Mouse (Mus musculus) ES-Bruce4 (cell line): ENCODE results near the gene Ctnna2. TPM values are rescaled to one million over a fixed set of nuclear protein-coding genes. Genes with fewer than 3 reads are reported as not detected.

ENCODE experiments used
- H3K27ac ChIP-seq: 2 replicates; pipeline ENCODE4 v1.5.1; 2012; ENCODE audit warnings: low read length, inconsistent platforms; ENCODE audit not compliant: insufficient read depth
- H3K27me3 ChIP-seq: 2 replicates; pipeline ENCODE4 v1.6.1; 2012; ENCODE audit warnings: mild to moderate bottlenecking, low read length, inconsistent platforms; ENCODE audit not compliant: control insufficient read depth, poor library complexity, insufficient read depth, severe bottlenecking
- H3K36me3 ChIP-seq: 2 replicates; pipeline ENCODE4 v1.6.1; 2012; ENCODE audit warnings: inconsistent platforms, mild to moderate bottlenecking, low read length, moderate library complexity; ENCODE audit not compliant: control insufficient read depth, poor library complexity, insufficient read depth, severe bottlenecking
- H3K4me1 ChIP-seq: one replicate; pipeline ENCODE4 v1.8.1; 2011; ENCODE audit warnings: low read length; ENCODE audit not compliant: control insufficient read depth, insufficient read depth
- H3K4me3 ChIP-seq: 2 replicates; pipeline ENCODE4 v1.5.1; 2011; ENCODE audit warnings: low read depth, mild to moderate bottlenecking, low read length
- H3K9ac ChIP-seq: 2 replicates; pipeline ENCODE4 v1.6.1; 2012; ENCODE audit warnings: low read depth, mild to moderate bottlenecking, inconsistent platforms; ENCODE audit not compliant: poor library complexity, severe bottlenecking
- H3K9me3 ChIP-seq: replicated peaks from 2 replicates; pipeline ENCODE4 v1.6.1; 2012; ENCODE audit warnings: mild to moderate bottlenecking, low read length, inconsistent platforms; ENCODE audit not compliant: control insufficient read depth, poor library complexity, insufficient read depth, severe bottlenecking
- CTCF ChIP-seq: IDR thresholded peaks from one replicate; pipeline ENCODE4 v1.8.1; 2011; ENCODE audit warnings: low read depth, low read length
- EP300 ChIP-seq: IDR thresholded peaks from 2 replicates; pipeline ENCODE4 v1.6.1; 2011; ENCODE audit warnings: low read depth, low read length; ENCODE audit not compliant: insufficient read depth
- POLR2A ChIP-seq: IDR thresholded peaks from one replicate; pipeline ENCODE4 v1.8.1; 2011; ENCODE audit warnings: low read length; ENCODE audit not compliant: insufficient read depth
- polyA plus RNA-seq: library from polyadenylated mRNA; stranded (reverse); fragments of >200 nt; gene quantifications from 2 replicates; pipeline ENCODE4 v1.2.4, GENCODE M21; 2011; ENCODE audit warnings: low read depth; ENCODE audit not compliant: missing spikeins, insufficient read depth, insufficient read length

Ctnna2 gene
- polyA plus RNA-seq, 1 experiment, result 0.76 TPM

DNA sequence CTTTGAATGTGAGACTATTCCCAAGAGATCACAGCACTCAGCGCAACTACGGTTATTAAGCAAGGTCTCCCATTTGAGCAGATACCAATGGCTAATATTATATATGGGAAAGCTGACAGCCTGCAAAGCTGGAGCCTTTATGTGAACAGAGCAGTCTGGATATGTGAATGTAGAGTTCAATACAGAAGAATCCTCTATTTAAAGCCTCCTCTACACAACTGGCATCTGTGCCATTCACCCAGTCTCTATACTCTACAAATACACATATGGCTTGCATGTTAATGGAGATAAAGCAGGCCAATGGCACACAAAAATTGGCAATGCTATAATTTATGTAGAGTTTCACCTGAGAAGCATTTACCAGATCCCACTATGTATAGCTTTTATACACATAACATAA, 608.4 kb downstream of the Ctnna2 start:
- Histone ChIP-seq H3K36me3 (no peaks in the 10 kb centered on the region), H3K9ac (no peak overlapping the region), H3K4me3 (no peak overlapping the region), H3K4me1 (no peaks in the 10 kb centered on the region), H3K27me3 (no peaks in the 10 kb centered on the region), H3K9me3 (no peaks in the 10 kb centered on the region), H3K27ac (no peak overlapping the region)
- TF ChIP-seq CTCF (no peak), POLR2A (no peak), EP300 (no peak)

DNA sequence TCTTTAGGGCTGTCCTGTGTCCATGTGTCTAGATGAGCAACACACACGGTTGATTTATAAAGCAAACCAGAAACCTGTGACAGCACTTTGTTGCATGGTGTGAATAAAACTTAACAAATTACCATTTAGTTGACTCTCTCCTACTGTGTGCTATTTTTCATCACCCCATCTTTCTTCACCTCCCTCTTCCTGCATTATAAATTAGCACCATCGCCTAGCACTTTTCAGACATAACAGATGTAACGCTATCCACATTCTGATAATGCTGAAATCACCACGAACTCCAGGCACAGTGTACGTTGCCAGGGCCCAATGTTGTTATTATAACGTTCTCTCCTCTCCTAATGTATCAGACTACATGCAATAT, 621.0 kb downstream of the Ctnna2 start:
- Histone ChIP-seq H3K4me1 (no peaks in the 10 kb centered on the region), H3K4me3 (no peak overlapping the region), H3K9ac (no peak overlapping the region), H3K27me3 (no peaks in the 10 kb centered on the region), H3K27ac (no peak overlapping the region), H3K36me3 (no peaks in the 10 kb centered on the region), H3K9me3 (no peaks in the 10 kb centered on the region)
- TF ChIP-seq CTCF (no peak), EP300 (no peak), POLR2A (no peak)

DNA sequence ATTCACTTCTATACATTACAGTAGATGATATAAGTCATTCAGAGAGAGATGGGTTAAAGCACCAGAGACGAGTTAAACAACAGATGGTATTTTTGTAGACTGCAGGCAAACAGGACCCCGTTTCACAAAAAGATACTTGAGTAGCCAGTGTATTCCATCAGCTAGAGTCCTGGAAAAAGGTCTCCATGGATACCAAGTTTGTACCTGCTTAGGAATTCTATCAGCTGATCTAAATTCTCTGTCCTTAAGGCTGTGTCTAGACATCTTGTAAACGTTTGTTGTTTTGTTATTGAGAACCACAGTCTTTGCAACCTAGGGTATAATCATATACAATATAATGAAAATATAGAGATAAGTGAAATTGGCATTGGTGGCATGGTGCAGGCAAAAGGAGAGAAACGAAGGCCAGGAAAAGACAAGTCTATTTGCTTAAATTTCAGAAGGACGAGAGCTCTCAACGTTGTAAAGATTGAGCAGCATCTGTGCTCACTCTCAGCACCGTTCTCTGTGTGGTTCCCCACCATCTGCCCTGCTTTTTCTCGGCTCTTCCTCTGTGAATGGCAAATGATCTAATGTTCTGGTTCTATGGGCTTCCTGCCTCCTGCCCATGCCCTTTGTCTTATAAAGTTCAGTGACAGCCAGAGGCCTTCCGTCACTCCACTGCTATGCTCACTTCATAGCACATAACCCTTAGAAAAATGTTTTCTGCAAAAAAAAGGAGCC, 621.6 kb downstream of the Ctnna2 start:
- TF ChIP-seq POLR2A, result no peak
- TF ChIP-seq EP300, result no peak
- no peak for TF ChIP-seq CTCF
- no peaks in the 10 kb centered on the region for H3K27me3 ChIP-seq
- no peaks in the 10 kb centered on the region for H3K36me3 ChIP-seq
- H3K9me3 ChIP-seq, result no peaks in the 10 kb centered on the region
- no peaks in the 10 kb centered on the region for H3K4me1 ChIP-seq
- no peak overlapping the region for H3K27ac ChIP-seq
- no peak overlapping the region for H3K9ac ChIP-seq
- no peak overlapping the region for H3K4me3 ChIP-seq

DNA sequence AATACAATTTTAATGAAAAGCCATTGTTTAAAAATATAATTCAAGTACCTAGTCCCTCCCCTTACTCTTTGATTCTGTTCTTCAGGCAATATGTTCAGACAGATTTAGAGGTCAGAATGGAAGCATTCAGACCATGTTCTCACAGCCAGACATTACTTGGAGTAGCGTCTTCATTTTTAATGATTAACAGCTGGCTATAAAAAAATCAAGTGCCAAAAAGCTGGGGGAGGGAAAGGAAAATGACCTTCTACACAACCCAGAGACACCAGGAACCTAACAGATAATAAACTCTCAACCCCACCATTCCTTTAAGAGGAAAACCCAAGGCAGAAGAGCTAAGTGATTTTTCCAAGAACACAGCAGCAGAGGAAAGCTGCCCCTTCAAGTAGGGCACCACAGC, 624.7 kb downstream of the Ctnna2 start:
- H3K4me3 ChIP-seq, result no peak overlapping the region

DNA sequence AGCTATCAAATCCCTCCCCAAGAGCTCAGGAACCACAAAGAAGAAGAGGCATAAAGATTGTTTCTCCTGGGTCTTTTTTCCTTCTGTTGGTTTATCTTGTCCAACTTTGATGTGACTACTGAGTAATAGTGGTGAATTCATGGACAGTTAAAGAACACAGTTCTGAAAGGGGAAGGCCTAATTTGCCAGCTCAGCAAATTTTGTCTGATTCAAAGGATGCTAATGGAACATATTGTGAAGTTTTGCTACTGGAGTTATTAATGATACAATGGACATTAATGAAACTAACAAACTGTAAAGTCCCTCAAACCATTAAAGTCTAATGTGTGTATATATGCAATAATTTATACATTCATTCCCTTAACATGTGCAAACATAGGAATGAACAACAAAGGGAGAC, 635.7 kb downstream of the Ctnna2 start:
- no peak for TF ChIP-seq CTCF
- no peak for TF ChIP-seq EP300
- no peak for TF ChIP-seq POLR2A
- Histone ChIP-seq H3K27me3 (no peaks in the 10 kb centered on the region), H3K27ac (no peak overlapping the region), H3K9me3 (no peaks in the 10 kb centered on the region), H3K9ac (no peak overlapping the region), H3K4me1 (no peaks in the 10 kb centered on the region), H3K36me3 (no peaks in the 10 kb centered on the region), H3K4me3 (no peak overlapping the region)

More for the DNA sequence above, 624.7 kb downstream of the Ctnna2 start:
- Histone ChIP-seq H3K4me1 (no peaks in the 10 kb centered on the region), H3K36me3 (no peaks in the 10 kb centered on the region), H3K9me3 (no peaks in the 10 kb centered on the region), H3K27me3 (no peaks in the 10 kb centered on the region), H3K9ac (no peak overlapping the region), H3K27ac (no peak overlapping the region)
- TF ChIP-seq POLR2A (no peak), EP300 (no peak), CTCF (no peak)

DNA sequence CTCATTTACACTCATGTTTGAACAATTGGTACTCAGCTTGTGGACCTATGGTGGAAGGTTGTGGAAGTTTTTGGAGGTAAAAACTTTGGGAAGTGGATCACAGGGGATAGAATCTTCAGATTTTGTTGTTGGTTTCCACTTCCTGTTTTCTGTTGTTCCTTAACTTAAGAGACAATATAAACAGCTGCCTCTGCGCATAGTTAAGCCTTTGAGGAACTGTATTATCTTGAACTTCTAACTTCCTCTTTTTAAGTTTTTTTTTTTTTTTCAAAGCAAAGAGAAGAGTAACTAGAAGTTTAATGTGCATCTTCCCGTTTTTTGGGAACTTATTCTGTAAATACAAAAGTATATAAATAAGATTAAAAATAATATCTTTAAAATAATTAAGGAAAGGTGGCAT, 644.0 kb downstream of the Ctnna2 start:
- Histone ChIP-seq H3K9me3 (peaks cover 9% of the 10 kb centered on the region), H3K4me1 (no peaks in the 10 kb centered on the region), H3K27me3 (no peaks in the 10 kb centered on the region), H3K27ac (no peak overlapping the region), H3K9ac (no peak overlapping the region), H3K4me3 (no peak overlapping the region), H3K36me3 (no peaks in the 10 kb centered on the region)
- no peak for TF ChIP-seq EP300
- TF ChIP-seq CTCF, result no peak
- no peak for TF ChIP-seq POLR2A
